Mouse (Mus musculus): ENCODE data around the gene Nrap.

- TF ChIP-seq POLR2A (IDR thresholded peaks at IDR 0.05; ENCODE audit: extremely low read depth, insufficient read depth, low read length) (no peak), CTCF (IDR thresholded peaks at IDR 0.05; ENCODE audit: low read depth, low read length) (no peak)
Observed at GRCm38 (mm10) chr19:56286866-56287265, 103.0 kb downstream of the Nrap start, which contains the start of gene Habp2.

Measured in liver, adult 2 months (tissue).